Mouse (Mus musculus) hindbrain, postnatal 0 days (tissue): ENCODE results near the gene Smpd2. TPM values are rescaled to one million over a fixed set of nuclear protein-coding genes. Genes with fewer than 3 reads are reported as not detected.
A peak's percentile ranks its signal among the peaks of the same experiment; 100 is the strongest.

ENCODE experiments used
- ATAC-seq: fragments of 200-750 bp; cut with Nextera tagmentation; 2 replicates; pipeline ENCODE4 v1.8.0; 2017; ENCODE audit warnings: mild to moderate bottlenecking, moderate TSS enrichment, moderate library complexity
- DNase-seq: peaks from one replicate; pipeline ENCODE4 v3.0.0-alpha.2; 2015; ENCODE audit warnings: low spot score
- H3K27ac ChIP-seq: fragments of 300-500 bp; sonication (generic); 2 replicates; pipeline ENCODE4 v1.5.1; 2014; ENCODE audit warnings: mild to moderate bottlenecking
- H3K27me3 ChIP-seq: fragments of 300-500 bp; sonication (generic); 2 replicates; pipeline ENCODE4 v1.6.1; 2014; ENCODE audit warnings: low read length, mixed read lengths; ENCODE audit not compliant: insufficient read depth
- H3K36me3 ChIP-seq: fragments of 300-500 bp; sonication (generic); 2 replicates; pipeline ENCODE4 v1.6.1; 2014; ENCODE audit warnings: low read length, mixed read lengths; ENCODE audit not compliant: insufficient read depth
- H3K4me1 ChIP-seq: fragments of 300-500 bp; sonication (generic); 2 replicates; pipeline ENCODE4 v1.6.1; 2014; ENCODE audit warnings: antibody characterized with exemption, low read length, mixed read lengths; ENCODE audit not compliant: insufficient read depth
- H3K4me2 ChIP-seq: fragments of 300-500 bp; sonication (generic); 2 replicates; pipeline ENCODE4 v1.6.1; 2014; ENCODE audit warnings: low read depth, mild to moderate bottlenecking, low read length, moderate library complexity, mixed read lengths
- H3K4me3 ChIP-seq: fragments of 300-500 bp; sonication (generic); 2 replicates; pipeline ENCODE4 v1.5.1; 2014; ENCODE audit warnings: low read length
- H3K9ac ChIP-seq: fragments of 300-500 bp; sonication (generic); replicated peaks from 2 replicates; pipeline ENCODE4 v1.6.1; 2014; ENCODE audit warnings: mild to moderate bottlenecking, low read length, moderate library complexity, mixed read lengths
- H3K9me3 ChIP-seq: fragments of 300-500 bp; sonication (generic); 2 replicates; pipeline ENCODE4 v1.6.1; 2016; ENCODE audit warnings: low read length, mixed read lengths
- CTCF ChIP-seq: IDR thresholded peaks from 2 replicates; pipeline ENCODE4 v1.5.1; 2016; ENCODE audit warnings: antibody characterized with exemption, control low read depth, low read depth
- WGBS: fragments of 180-500 bp; shearing (Covaris S2); extraction: QIAGEN DNeasy Blood & Tissue Kit; methylation state at CpG from one replicate; pipeline ENCODE4 v1.1.7; 2014; 5-methylcytosine and 5-hydroxymethylcytosine counted together
- polyA plus RNA-seq: library from polyadenylated mRNA; unstranded; fragments of >200 nt; fragmentation: Nextera tagmentation; extraction: Ambion mirVana; gene quantifications from 2 replicates; pipeline ENCODE4 v1.2.1, GENCODE M21; 2015
- total RNA-seq: library from RNA; depleted of rRNA; stranded (reverse); fragments of >200 nt; gene quantifications from 2 replicates; pipeline ENCODE4 v1.2.3, GENCODE M21; 2014

Smpd2 gene
- total and polyA plus RNA-seq, 2 experiments from 2014 or later: 48.0 to 50.5 TPM

- H3K36me3 ChIP-seq: no peaks in the 10 kb centered on the region
- no peak for ATAC-seq
- H3K9ac ChIP-seq: no peak overlapping the region
- no peak overlapping the region for H3K4me3 ChIP-seq
- no peak overlapping the region for H3K4me2 ChIP-seq
- WGBS: 88% methylated on average over 6 of the region's 6 CpGs
- no peak for TF ChIP-seq CTCF
- no peaks in the 10 kb centered on the region for H3K9me3 ChIP-seq
- no peaks in the 10 kb centered on the region for H3K27me3 ChIP-seq
- H3K4me1 ChIP-seq: no peaks in the 10 kb centered on the region
- H3K27ac ChIP-seq: no peak overlapping the region
- no peak for DNase-seq
Measured at GRCm38 (mm10) chr10:41473782-41474468, 16.2 kb downstream of the Smpd2 start.

GRCm38 (mm10) chr10:41472962-41473481 lies 17.1 kb downstream of the Smpd2 start:
- Histone ChIP-seq H3K4me2 (no peak overlapping the region), H3K36me3 (no peaks in the 10 kb centered on the region), H3K9ac (no peak overlapping the region), H3K4me1 (no peaks in the 10 kb centered on the region), H3K9me3 (no peaks in the 10 kb centered on the region), H3K27me3 (no peaks in the 10 kb centered on the region), H3K27ac (no peak overlapping the region), H3K4me3 (no peak overlapping the region)
- DNase-seq (no peak), ATAC-seq (no peak)
- TF ChIP-seq CTCF: no peak
- WGBS: 76% methylated on average over 5 of the region's 5 CpGs

GRCm38 (mm10) chr10:41472534-41472933 lies 17.6 kb downstream of the Smpd2 start:
- Histone ChIP-seq H3K9ac (no peak overlapping the region), H3K4me2 (no peak overlapping the region), H3K4me1 (no peaks in the 10 kb centered on the region), H3K27me3 (no peaks in the 10 kb centered on the region), H3K4me3 (no peak overlapping the region), H3K27ac (no peak overlapping the region), H3K9me3 (no peaks in the 10 kb centered on the region), H3K36me3 (no peaks in the 10 kb centered on the region)
- no peak for DNase-seq
- TF ChIP-seq CTCF: no peak
- ATAC-seq: no peak

- no peak for ATAC-seq
- Histone ChIP-seq H3K27ac (no peak overlapping the region), H3K4me1 (no peaks in the 10 kb centered on the region), H3K4me2 (no peak overlapping the region), H3K9me3 (no peaks in the 10 kb centered on the region), H3K36me3 (no peaks in the 10 kb centered on the region), H3K9ac (no peak overlapping the region), H3K4me3 (no peak overlapping the region), H3K27me3 (no peaks in the 10 kb centered on the region)
- no peak for DNase-seq
- WGBS: 83% methylated on average over 3 of the region's 3 CpGs
- no peak for TF ChIP-seq CTCF
Measured at GRCm38 (mm10) chr10:41470693-41471092, 19.5 kb downstream of the Smpd2 start.

GRCm38 (mm10) chr10:41467325-41467724 lies 22.8 kb downstream of the Smpd2 start:
- no peak for DNase-seq
- Histone ChIP-seq H3K27ac (no peak overlapping the region), H3K9ac (no peak overlapping the region), H3K4me3 (no peak overlapping the region), H3K9me3 (no peaks in the 10 kb centered on the region), H3K4me1 (no peaks in the 10 kb centered on the region), H3K36me3 (peaks cover 5% of the 10 kb centered on the region; the same call in 1 of the 2 replicates), H3K4me2 (no peak overlapping the region), H3K27me3 (no peaks in the 10 kb centered on the region)
- no peak for ATAC-seq
- 30% methylated on average over 6 of the region's 6 CpGs for WGBS
- TF ChIP-seq CTCF: no peak

- 25% methylated on average over 15 of the region's 15 CpGs for WGBS
- ATAC-seq: peak; percentile 80
Measured at GRCm38 (mm10) chr10:41464401-41464955, 25.7 kb downstream of the Smpd2 start.

More at GRCm38 (mm10) chr10:41464401-41464955, 25.7 kb downstream of the Smpd2 start:
- TF ChIP-seq CTCF: no peak
- Histone ChIP-seq H3K9me3 (no peaks in the 10 kb centered on the region), H3K27ac (peak overlapping the region; percentile 45), H3K27me3 (no peaks in the 10 kb centered on the region), H3K9ac (no peak overlapping the region), H3K4me3 (no peak overlapping the region), H3K36me3 (peaks cover 5% of the 10 kb centered on the region; the same call in 1 of the 2 replicates), H3K4me2 (no peak overlapping the region), H3K4me1 (no peaks in the 10 kb centered on the region)
- DNase-seq: peak; percentile 58
